Mouse (Mus musculus) forebrain, embryonic 15.5 days (tissue): ENCODE results near the gene 1700021F07Rik. TPM values are rescaled to one million over a fixed set of nuclear protein-coding genes. Genes with fewer than 3 reads are reported as not detected.

Experiments used
- polyA plus RNA-seq: library from polyadenylated mRNA; unstranded; fragments of >200 nt; fragmentation: Nextera tagmentation; extraction: Ambion mirVana; gene quantifications from 2 replicates; pipeline ENCODE4 v1.2.1, GENCODE M21; 2015

1700021F07Rik gene
- polyA plus RNA-seq, 1 experiment from 2014 or later = not detected

Other genes starting within 250 kb of the 1700021F07Rik start
- 6.8 and 7.5 TPM in 2 replicates for gene Pmepa1, start 246.1 kb upstream of the 1700021F07Rik start, polyA plus RNA-seq
- gene Ankrd60, start 55.8 kb downstream of the 1700021F07Rik start, polyA plus RNA-seq = not detected in 2 replicates
- gene Rab22a, start 137.2 kb downstream of the 1700021F07Rik start, polyA plus RNA-seq = 35.3 and 36.9 TPM in 2 replicates
- not detected in 2 replicates for gene 1700010B08Rik, start 196.8 kb downstream of the 1700021F07Rik start, polyA plus RNA-seq
- 8.7 and 15.7 TPM in 2 replicates for gene Vapb, start 214.9 kb downstream of the 1700021F07Rik start, polyA plus RNA-seq